Mouse (Mus musculus) liver, adult 2 months (tissue): ENCODE measurements around the gene Gm44965.

Experiments used
- CTCF ChIP-seq: fragments of 200-500 bp; IDR thresholded peaks from 2 replicates; pipeline ENCODE4 v1.5.1; 2011; ENCODE audit warnings: low read depth, low read length, control low read depth
- POLR2A ChIP-seq: fragments of 200-500 bp; IDR thresholded peaks from 2 replicates; pipeline ENCODE4 v1.6.1; 2011; ENCODE audit warnings: low read length, control low read depth; ENCODE audit not compliant: insufficient read depth; ENCODE audit errors: extremely low read depth

GRCm38 (mm10) chr6:48658721-48659120 is 65.0 kb downstream of the Gm44965 start:
- TF ChIP-seq CTCF: no peak
- no peak for TF ChIP-seq POLR2A
